Mouse (Mus musculus): ENCODE measurements at regions not wholly inside any gene's neighbourhood (a gene's known extent, or its start where the extent isn't known, plus 50 kb on each side); places are given as distances from the start of the nearest gene placed in this dataset.
"Not testable (repeated sequence)": the region's sequence is repeated elsewhere in the genome, so short reads cannot be mapped to it uniquely, and the experiment has no call there.

DNA sequence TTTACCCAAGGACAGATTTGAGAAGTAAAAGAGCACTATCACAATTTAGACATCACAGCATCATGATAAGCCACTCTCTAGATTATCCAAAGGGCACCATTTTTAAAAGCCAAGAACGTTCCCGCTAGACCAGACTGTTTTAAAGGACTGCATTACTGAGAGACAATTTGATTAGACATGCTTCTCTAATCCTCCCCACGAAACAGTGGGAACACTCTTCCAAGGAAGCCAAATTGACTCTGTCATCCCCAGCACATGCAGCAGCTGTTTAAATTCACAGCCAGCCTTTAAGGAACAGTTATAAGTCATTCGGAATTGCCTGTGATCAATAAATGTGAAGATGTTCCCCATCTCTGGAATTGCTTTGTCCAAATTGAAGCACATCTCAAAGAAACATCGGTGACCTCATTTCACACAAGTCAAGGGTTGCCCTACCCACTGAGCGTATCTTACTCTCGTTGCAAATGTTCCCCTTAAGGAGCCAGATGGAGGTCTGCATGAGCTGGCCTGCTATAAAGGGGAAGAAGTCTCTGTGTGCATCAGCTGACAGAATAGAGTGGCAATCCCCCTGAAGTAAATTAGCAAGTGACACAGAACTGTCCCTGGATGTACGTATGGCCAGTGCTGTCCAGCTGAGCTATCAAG, 393.2 kb downstream of the Pid1 start:
- no peak overlapping the region for H3K27ac ChIP-seq

DNA sequence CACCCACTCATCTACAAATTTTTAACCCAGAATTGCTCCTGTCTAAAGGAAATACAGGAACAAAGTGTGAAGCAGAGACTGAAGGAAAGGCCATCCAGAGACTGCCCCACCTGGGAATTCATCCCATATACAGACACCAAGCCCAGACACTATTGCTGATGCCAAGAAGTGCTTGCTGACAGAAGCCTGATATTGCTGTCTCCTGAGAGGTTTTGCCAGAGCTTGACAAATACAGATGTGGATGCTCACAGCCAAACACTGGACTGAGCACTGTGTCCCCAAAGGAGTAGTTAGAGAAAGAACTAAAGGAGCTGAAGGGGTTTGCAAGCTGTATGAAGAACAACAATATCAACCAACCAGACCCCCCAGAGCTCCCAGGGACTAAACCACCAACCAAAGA, 399.3 kb downstream of the Pid1 start:
- H3K4me3 ChIP-seq; DNase-seq (ENCODE audit: extremely low spot score in 1 of 2, low spot score in 2 of 2); intact Hi-C loops (cut with DNase I); H3K27ac ChIP-seq: not testable (repeated sequence)

More for the DNA sequence above, 393.2 kb downstream of the Pid1 start:
- no peak for TF ChIP-seq CTCF (IDR thresholded peaks at IDR 0.05)
- no peak for DNase-seq (ENCODE audit: extremely low spot score in 1 of 2, low spot score in 2 of 2)
- no peak overlapping the region for H3K4me3 ChIP-seq
- intact Hi-C loops (cut with DNase I), result no loop called here

DNA sequence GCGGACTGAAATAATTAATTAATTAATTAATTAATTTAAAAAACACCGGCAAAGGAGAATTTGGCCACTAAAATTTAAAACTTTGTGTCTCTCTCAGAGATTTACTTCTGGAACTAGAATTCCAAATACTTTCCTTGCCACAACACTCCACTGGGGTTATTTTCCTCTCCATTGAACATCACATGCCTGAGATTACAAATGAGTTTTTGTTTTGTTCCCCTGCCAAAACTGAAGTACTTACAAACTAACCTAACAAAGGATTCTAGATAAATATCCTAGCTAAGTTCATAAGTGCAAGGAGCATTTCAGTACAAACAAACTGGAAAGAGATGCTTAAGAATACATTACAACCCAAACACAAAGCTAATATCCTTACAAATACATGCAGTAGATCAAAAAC, 402.2 kb downstream of the Pid1 start:
- Histone ChIP-seq H3K4me3 (no peak overlapping the region), H3K27ac (no peak overlapping the region)
- no peak for TF ChIP-seq CTCF (IDR thresholded peaks at IDR 0.05)
- intact Hi-C loops (cut with DNase I), result no loop called here
- no peak for DNase-seq (ENCODE audit: extremely low spot score in 1 of 2, low spot score in 2 of 2)

DNA sequence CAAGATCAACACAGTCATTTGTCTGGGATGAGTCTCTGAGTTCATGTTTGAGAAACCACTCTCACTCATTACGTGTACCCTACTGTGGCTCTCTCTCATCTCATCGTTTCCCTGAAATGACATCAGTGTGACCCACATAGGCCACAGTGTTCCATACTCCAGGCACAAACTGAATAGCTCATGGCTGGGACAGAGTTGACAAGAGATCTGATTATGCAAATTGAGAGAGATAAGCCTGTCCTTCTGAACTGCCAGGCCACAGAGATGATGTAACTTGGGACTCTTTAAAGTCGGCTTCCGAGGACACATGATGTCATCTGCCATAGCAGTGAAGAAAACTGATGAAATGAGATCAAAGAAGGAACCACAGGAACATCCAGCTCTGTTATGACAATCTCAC, 404.2 kb downstream of the Pid1 start:
- TF ChIP-seq CTCF (IDR thresholded peaks at IDR 0.05), result no peak
- intact Hi-C loops (cut with DNase I), result no loop called here
- no peak for DNase-seq (ENCODE audit: extremely low spot score in 1 of 2, low spot score in 2 of 2)
- no peak overlapping the region for H3K27ac ChIP-seq
- no peak overlapping the region for H3K4me3 ChIP-seq

DNA sequence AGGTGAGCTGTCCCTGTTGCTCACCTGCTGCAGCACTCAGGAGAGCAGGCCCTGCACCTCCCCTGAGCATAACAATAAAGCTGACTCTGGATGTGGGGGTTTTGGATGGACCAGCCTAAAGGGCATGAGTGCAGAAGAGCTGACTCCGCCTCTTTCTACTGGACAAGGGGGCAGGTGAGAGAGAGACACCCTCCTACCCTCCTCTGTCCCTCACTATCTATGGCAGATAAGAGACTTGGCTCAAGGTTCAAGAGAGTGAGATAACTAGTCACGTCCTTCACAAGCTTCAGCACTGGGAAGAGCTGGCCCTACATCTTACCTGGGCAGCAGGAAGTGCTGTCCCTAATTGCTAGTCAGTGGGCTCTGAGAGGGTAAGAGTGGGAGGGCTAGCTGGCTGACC, 441.1 kb downstream of the Pid1 start:
- intact Hi-C loops (cut with DNase I), result no loop called here
- no peak for DNase-seq (ENCODE audit: extremely low spot score in 1 of 2, low spot score in 2 of 2)
- no peak for TF ChIP-seq CTCF (IDR thresholded peaks at IDR 0.05)
- no peak overlapping the region for H3K4me3 ChIP-seq
- H3K27ac ChIP-seq, result no peak overlapping the region

DNA sequence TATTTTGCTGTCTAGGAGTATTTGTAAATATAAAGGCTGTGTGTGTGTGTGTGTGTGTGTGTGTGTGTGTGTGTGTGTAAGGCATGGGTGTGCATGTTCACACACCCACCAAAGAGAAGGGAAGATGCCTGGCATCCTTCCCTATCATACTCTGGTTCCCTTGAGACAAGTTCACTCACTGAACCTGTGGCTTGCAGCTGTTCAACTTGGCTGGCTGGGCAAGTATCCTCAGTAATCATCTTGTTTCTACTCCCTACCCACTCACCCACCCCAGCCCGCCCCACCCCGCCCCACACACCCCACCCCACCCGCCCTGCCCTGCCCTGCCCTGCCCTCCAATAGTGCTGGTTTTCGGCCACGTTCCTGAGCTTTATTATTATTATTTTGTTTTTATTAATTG, 448.5 kb downstream of the Pid1 start:
- TF ChIP-seq CTCF (IDR thresholded peaks at IDR 0.05), result no peak
- intact Hi-C loops (cut with DNase I), result no loop called here
- Histone ChIP-seq H3K27ac (no peak overlapping the region), H3K4me3 (no peak overlapping the region)
- DNase-seq (ENCODE audit: extremely low spot score in 1 of 2, low spot score in 2 of 2), result no peak

DNA sequence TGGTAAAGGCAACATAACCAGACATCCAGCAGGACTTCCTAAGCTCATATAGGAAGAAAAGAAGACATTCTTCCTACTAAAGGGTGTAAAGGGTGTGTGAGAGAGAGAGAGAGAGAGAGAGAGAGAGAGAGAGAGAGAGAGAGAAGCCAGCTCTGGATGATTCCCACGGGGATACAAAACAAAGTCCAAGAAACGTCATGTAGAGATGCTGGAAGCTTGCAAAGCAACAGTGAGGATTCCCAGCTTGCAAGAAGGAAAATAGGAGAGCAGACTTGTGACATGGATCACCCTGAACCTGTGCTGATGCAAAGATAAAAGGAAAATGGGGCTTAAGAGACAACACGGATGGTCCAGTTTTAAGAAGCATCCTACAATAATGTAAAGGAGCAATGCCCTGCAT, 456.6 kb downstream of the Pid1 start:
- intact Hi-C loops (cut with DNase I), result no loop called here
- DNase-seq (ENCODE audit: extremely low spot score in 1 of 2, low spot score in 2 of 2), result no peak
- TF ChIP-seq CTCF (IDR thresholded peaks at IDR 0.05), result no peak
- no peak overlapping the region for H3K4me3 ChIP-seq
- H3K27ac ChIP-seq, result no peak overlapping the region

DNA sequence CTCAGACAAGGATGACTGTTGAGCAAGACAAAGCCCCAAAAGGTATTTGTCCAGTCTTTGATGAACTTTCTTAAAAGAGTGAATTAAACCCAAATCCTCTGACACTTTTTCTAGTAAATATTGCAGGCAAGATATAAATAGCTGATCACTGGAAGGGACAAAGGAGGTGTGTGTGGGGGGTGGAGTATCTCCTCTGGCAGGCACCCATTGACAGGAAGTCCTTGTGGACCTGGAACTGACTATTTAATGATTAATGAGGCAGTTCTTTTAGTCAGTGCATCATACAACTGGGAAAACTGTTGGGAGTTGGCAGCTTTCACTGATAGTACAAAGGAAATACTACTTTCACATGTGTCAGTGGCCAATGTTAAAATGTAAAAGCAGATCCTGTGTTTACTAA, 457.1 kb downstream of the Pid1 start:
- H3K27ac ChIP-seq, result no peak overlapping the region
- DNase-seq (ENCODE audit: extremely low spot score in 1 of 2, low spot score in 2 of 2), result no peak
- TF ChIP-seq CTCF (IDR thresholded peaks at IDR 0.05), result no peak
- H3K4me3 ChIP-seq, result no peak overlapping the region
- intact Hi-C loops (cut with DNase I), result no loop called here

DNA sequence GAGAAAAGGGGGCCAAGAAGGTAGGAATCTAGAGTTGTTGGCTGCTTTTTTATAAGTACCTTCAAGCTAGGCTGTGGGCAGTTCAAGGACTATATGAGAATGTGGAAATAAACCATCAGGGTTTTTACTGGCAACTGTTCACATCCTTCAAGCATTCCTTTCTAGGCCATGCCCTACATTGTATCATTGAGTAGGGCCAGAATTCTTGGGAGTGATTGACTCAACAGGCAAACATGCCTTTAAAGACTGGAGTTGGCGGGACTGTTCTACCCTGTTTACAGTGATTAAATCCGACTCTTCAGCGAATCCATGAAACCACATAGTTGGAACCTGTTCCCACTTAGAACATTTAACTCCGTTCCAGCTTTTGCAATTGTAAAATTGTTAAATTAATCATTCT, 463.8 kb downstream of the Pid1 start:
- Histone ChIP-seq H3K27ac (no peak overlapping the region), H3K4me3 (no peak overlapping the region)
- TF ChIP-seq CTCF (IDR thresholded peaks at IDR 0.05), result no peak
- intact Hi-C loops (cut with DNase I), result no loop called here
- no peak for DNase-seq (ENCODE audit: extremely low spot score in 1 of 2, low spot score in 2 of 2)

DNA sequence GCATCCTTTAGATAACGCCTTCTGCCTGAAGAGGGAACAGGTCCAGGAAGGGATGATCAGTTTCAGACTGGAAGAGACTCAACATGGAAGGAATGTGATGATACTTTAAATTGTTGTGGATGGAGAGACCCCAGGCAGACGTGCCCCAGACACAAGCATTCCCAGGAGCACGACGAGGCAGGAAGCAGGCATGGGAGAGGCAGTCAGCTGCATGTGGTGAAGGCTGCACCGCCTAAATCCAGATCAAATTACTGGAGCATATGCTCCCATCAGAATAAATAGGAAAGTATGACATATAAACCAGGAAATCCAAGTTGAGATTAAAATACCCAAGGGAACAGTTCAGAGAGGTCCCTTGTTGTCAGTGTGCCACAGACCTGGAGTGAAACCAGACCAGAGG, 467.3 kb downstream of the Pid1 start:
- intact Hi-C loops (cut with DNase I), result no loop called here
- TF ChIP-seq CTCF (IDR thresholded peaks at IDR 0.05), result no peak
- DNase-seq (ENCODE audit: extremely low spot score in 1 of 2, low spot score in 2 of 2), result no peak
- Histone ChIP-seq H3K27ac (no peak overlapping the region), H3K4me3 (no peak overlapping the region)

DNA sequence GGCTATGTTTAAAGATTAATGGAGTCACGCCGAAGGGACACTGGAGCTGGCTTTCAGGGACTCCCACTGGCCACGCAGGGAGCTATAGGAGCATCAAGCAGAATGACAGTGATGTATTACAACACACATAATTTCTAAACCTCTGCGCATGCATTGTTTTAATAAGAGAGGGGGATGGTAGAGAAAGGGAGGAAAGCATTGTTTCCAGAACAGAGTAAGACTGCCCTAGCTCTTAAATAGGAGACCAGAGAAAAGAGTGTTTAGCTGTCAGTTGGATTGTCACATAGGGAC, 471.1 kb upstream of the Sphkap start:
- no peak for DNase-seq (ENCODE audit: extremely low spot score in 1 of 2, low spot score in 2 of 2)
- TF ChIP-seq CTCF (IDR thresholded peaks at IDR 0.05), result no peak
- Histone ChIP-seq H3K27ac (no peak overlapping the region), H3K4me3 (no peak overlapping the region)
- intact Hi-C loops (cut with DNase I), result no loop called here

DNA sequence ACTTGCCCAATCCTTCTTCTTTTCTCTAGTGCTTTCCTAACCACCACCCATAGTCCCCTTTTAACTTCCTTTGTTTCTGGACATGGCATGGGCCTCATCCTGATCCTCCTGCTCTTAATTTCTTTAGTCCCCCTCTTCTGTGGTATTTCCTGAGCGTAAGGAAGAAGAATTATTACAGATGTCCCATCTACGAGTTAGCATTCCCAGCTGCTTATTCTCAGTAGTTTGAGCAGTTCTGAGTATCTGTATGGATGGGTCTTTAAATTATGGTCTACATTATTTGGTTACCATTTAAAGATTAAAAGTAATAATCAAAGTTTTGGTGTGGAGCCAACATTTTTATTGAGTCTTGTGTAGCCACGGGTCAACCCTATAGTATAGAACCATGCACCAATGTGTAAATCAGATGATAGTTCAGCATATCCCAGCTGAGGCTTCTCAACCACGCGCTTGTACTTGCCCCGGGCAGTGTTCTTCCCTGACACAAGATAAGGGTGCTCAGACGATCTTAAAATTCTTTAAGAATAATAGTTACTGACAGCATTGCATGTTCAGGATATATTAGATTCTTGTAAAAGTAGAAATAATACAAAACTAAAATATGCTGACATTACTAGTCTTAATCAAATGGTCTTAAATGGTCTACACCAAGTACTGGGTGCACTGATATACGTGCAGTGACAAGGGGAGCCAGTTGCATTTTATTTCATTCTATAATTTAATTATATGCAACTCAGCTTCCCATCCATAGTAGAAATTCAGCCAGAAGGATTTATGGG, 470.5 kb upstream of the Sphkap start:
- intact Hi-C loops (cut with DNase I), result no loop called here
- H3K4me3 ChIP-seq, result no peak overlapping the region
- no peak for DNase-seq (ENCODE audit: extremely low spot score in 1 of 2, low spot score in 2 of 2)
- H3K27ac ChIP-seq, result no peak overlapping the region
- no peak for TF ChIP-seq CTCF (IDR thresholded peaks at IDR 0.05)

DNA sequence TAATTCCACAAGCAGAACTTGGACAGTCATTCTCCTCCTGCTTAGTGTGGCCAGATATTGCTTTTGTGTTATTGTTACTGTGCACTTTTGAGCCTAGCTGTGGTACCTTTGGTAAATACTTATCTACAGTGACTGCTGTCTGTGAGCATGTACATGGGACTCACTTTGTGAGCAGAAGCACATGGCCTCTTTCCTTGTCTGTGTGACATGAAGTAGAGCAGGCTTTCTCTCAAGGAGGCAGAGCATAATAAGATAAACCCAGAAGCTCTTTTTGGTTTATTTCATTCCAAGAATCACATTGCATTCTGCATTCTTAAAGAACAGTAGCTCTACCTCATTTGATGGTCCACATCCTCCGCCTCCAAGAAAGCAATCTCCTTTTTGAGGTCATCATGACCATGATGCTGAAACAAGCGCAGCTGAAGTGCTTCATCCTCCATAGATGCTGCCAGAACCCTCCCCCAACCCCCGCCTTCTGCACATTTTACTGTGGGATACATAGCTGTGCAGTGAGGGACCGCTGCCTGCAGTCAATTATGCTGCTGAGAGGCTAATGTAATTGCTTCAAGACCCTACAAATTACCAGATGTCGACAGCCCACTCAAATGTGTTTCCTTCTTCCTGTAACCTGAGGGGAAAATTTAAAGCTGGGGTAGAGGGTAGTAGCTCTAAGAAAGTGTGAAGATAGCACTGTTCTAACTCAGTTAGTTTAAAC, 463.0 kb upstream of the Sphkap start:
- DNase-seq (ENCODE audit: extremely low spot score in 1 of 2, low spot score in 2 of 2), result no peak
- Histone ChIP-seq H3K4me3 (no peak overlapping the region), H3K27ac (no peak overlapping the region)
- intact Hi-C loops (cut with DNase I), result no loop called here
- TF ChIP-seq CTCF (IDR thresholded peaks at IDR 0.05), result no peak

Measured in left cerebral cortex, adult 2 months (tissue).